Mouse (Mus musculus): ENCODE measurements around the gene Ndufaf8.

Ndufaf8 gene

GRCm38 (mm10) chr11:120086702-120087152, 12.0 kb upstream of the Ndufaf8 start, which contains the start of gene Cep131:
Gene Cep131, minus strand, starts transcription at chr11:120086827.
- DNase-seq, result peak; percentile 99

DNA sequence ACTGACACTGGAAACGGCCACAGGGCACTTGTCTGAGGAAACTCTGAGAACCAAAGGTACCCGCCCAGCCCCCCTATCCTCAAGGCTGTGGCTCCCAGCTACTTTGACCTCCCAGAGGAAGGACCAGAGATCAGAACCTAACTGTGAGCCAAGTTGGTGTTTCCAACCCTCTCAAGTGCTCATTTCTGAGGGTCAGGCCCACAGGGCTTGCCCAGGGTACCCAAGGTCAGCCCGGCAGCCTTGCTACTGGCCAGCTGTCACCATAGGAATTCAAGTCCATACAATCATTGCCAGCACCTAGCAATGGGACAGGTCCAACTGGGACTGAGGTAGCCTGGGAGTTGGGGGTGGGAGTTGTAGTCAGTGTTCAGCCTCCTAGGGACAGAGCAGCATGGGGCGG, 8.1 kb upstream of the Ndufaf8 start:
- no peak for DNase-seq

- no peak for DNase-seq
Measured at GRCm38 (mm10) chr11:120092817-120093591, 5.7 kb upstream of the Ndufaf8 start.

GRCm38 (mm10) chr11:120101036-120101435, 2.3 kb downstream of the Ndufaf8 start:
- DNase-seq, result peak; percentile 87

DNA sequence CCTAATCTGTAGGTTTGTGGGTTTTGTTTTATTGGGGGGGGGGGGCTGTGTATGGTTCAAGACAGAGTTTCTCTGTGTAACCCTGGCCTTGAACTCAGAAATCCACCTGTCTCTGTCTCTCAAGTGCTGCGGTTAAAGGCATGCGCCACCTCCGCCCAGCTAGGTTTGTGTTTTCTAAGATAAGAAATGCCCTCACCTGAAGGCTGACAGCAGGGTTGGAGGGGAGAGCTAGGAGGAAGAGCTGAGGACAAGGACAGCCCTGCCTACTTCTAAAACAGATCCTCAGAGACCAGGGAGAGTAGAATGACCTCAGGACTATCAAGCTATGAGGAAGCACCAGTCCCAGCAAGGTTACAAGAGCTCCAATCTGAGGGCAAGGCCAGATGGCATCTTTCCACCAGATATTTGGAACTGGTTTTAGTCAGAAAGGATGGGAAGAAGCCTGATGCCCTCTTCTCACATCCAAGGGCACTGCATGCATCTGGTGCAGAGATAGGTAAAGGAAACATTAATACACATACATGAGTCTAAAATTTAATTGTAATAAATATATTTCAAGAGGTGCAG, 4.8 kb downstream of the Ndufaf8 start:
- DNase-seq, result no peak

- peak; percentile 31 for DNase-seq
Measured at GRCm38 (mm10) chr11:120107026-120107425, 8.3 kb downstream of the Ndufaf8 start.

- peak; percentile 69 for DNase-seq
Measured at GRCm38 (mm10) chr11:120107796-120108195, 9.1 kb downstream of the Ndufaf8 start.

DNA sequence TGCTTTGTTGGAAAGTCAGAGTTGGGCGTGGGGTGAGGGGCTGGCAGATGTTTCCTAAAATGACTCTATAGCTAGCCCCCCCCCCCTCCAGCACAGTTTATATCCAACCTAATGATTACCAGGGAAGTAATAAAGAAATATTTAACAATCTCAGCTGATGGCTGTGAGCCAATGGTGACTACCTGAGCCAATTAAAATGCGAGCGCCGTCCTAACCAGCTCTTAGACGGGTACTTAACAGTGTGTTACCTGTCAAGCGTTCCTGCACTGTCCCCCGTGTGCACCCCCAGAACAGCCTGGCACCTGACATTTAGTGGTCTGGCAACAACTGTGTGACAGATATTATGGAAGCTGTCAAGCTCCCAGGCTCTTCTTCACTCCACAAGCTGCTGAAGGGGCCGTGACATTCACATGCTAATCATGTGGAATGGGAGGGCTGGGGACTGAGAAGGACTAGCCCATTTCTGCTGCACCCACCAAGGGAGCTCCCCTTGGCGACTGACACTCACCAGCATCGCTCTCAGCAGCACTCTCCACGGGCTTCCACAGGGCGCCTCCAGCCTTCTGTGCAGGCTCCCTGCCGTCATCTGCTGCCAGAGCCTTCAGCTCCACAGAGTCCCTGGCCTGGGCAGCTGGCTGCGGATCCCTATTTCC, 11.0 kb downstream of the Ndufaf8 start:
- DNase-seq, result peak; percentile 55

GRCm38 (mm10) chr11:120110554-120110953, 11.8 kb downstream of the Ndufaf8 start:
- DNase-seq, result no peak

- DNase-seq, result peak; percentile 28
Measured at GRCm38 (mm10) chr11:120111033-120111432, 12.3 kb downstream of the Ndufaf8 start.

- DNase-seq, result no peak
Measured at GRCm38 (mm10) chr11:120112136-120112535, 13.4 kb downstream of the Ndufaf8 start.

GRCm38 (mm10) chr11:120114488-120115215, 15.9 kb downstream of the Ndufaf8 start:
- no peak for DNase-seq

- no peak for DNase-seq
Measured at GRCm38 (mm10) chr11:120117626-120118025, 18.9 kb downstream of the Ndufaf8 start.

- DNase-seq, result no peak
Measured at GRCm38 (mm10) chr11:120119108-120119507, 20.4 kb downstream of the Ndufaf8 start.

DNA sequence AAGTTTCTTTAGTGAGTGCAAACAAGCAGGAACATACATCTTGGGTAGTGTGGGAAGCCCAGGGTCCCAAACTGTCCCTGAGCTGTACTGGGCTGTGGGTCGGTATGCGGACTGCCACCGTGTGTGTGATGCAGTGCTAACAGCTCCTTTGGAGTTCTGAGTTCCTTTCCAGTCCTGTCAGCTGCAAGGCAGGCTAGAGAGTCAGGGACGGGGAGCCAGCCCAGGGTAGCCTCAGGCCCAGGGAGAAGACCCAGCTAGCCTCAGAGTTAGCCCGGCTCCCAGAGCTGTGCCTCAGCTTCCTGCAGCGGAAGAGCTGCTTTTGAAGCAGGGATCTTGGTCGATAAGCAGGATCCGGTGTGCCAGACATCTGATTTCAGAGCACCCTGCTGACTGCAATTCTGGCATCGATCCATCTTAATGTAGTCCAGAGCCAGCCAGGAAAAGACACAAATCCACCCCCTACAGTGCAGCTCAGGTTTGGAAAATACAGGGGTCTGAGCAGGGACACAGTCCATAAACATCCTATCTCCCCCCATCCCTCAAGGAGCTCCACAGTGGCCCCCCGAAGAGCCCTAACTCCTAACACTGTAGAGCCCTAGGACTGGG, 21.3 kb downstream of the Ndufaf8 start:
- no peak for DNase-seq

- DNase-seq, result peak; percentile 72
Measured at GRCm38 (mm10) chr11:120120642-120121420, 22.1 kb downstream of the Ndufaf8 start.

- DNase-seq, result no peak
Measured at GRCm38 (mm10) chr11:120122126-120122525, 23.4 kb downstream of the Ndufaf8 start.

- DNase-seq, result no peak
Measured at GRCm38 (mm10) chr11:120126845-120127244, 28.1 kb downstream of the Ndufaf8 start.

- DNase-seq, result no peak
Measured at GRCm38 (mm10) chr11:120129281-120129680, 30.6 kb downstream of the Ndufaf8 start.

GRCm38 (mm10) chr11:120134148-120134547, 35.4 kb downstream of the Ndufaf8 start:
- no peak for DNase-seq

- DNase-seq, result no peak
Measured at GRCm38 (mm10) chr11:120134847-120135530, 36.3 kb downstream of the Ndufaf8 start.
